Comparison of ENCODE assay signal across 8 mouse cellular contexts in genomic region chr7:90128631-90129200, GRCm38 (mm10). TPM values are rescaled to one million over a fixed set of nuclear protein-coding genes. Genes with fewer than 3 reads are reported as not detected.
DNase-seq lines count a peak whose midpoint lies in the region; ATAC-seq and TF ChIP-seq lines count a peak whose summit lies in the region.

No protein-coding gene starts in this region.

- 0 out of 2 replicates have a peak, but pooled peaks cover 3% of the 10 kb centered on the region for H3K36me3 ChIP-seq in kidney, embryonic 15.5 days
- H3K36me3 ChIP-seq in hindbrain, embryonic 10.5 days, result 0 out of 2 replicates have a peak, but pooled peaks cover 3% of the 10 kb centered on the region
- no peaks in the 10 kb centered on the region for H3K36me3 ChIP-seq in midbrain, embryonic 11.5 days (ENCODE audit: control insufficient read depth, insufficient read depth, low read length)

- H3K27ac ChIP-seq in kidney, embryonic 15.5 days, result peak overlapping the region; percentile 99
- peak overlapping the region; percentile 99 for H3K27ac ChIP-seq in hindbrain, embryonic 10.5 days
- H3K27ac ChIP-seq in midbrain, embryonic 11.5 days (ENCODE audit: low read depth, low read length), result peak overlapping the region; percentile 93; the same call in 1 of the 2 replicates

- no peaks in the 10 kb centered on the region for H3K27me3 ChIP-seq in kidney, embryonic 15.5 days
- H3K27me3 ChIP-seq in hindbrain, embryonic 10.5 days (ENCODE audit: insufficient read depth, poor library complexity, severe bottlenecking), result no peaks in the 10 kb centered on the region
- H3K27me3 ChIP-seq in midbrain, embryonic 11.5 days (ENCODE audit: control insufficient read depth, insufficient read depth, low read length), result no peaks in the 10 kb centered on the region

- peaks cover 13% of the 10 kb centered on the region for H3K4me1 ChIP-seq in kidney, embryonic 15.5 days
- H3K4me1 ChIP-seq in hindbrain, embryonic 10.5 days (replicated peaks), result peaks cover 21% of the 10 kb centered on the region
- peaks cover 13% of the 10 kb centered on the region for H3K4me1 ChIP-seq in midbrain, embryonic 11.5 days (ENCODE audit: control insufficient read depth, insufficient read depth, low read length)

- no peak for ATAC-seq in kidney, embryonic 15.5 days (replicated peaks; ENCODE audit: low FRiP score)
- no peak for ATAC-seq in midbrain, embryonic 11.5 days (ENCODE audit: low FRiP score)

- H3K9ac ChIP-seq in kidney, embryonic 15.5 days, result no peak overlapping the region
- H3K9ac ChIP-seq in midbrain, embryonic 11.5 days (ENCODE audit: low read length), result peak overlapping the region; percentile 86; the same call in 1 of the 2 replicates

- WGBS in kidney, embryonic 15.5 days, result 73% methylated on average over 8 of the region's 8 CpGs
- WGBS in hindbrain, embryonic 10.5 days, result 85% methylated on average over 8 of the region's 8 CpGs
- WGBS in midbrain, embryonic 11.5 days, result 87% methylated on average over 8 of the region's 8 CpGs

- no peak for TF ChIP-seq POLR2A in brain, embryonic 14.5 days (IDR thresholded peaks at IDR 0.05; ENCODE audit: borderline replicate concordance, extremely low read depth, insufficient read depth, insufficient read length, poor library complexity, severe bottlenecking)

- peak overlapping the region; percentile 71 for H3K4me2 ChIP-seq in kidney, embryonic 15.5 days
- H3K4me2 ChIP-seq in midbrain, embryonic 11.5 days, result peak overlapping the region; percentile 65

- H3K9me3 ChIP-seq in kidney, embryonic 15.5 days (replicated peaks), result no peaks in the 10 kb centered on the region
- no peaks in the 10 kb centered on the region for H3K9me3 ChIP-seq in hindbrain, embryonic 10.5 days
- no peaks in the 10 kb centered on the region for H3K9me3 ChIP-seq in midbrain, embryonic 11.5 days (ENCODE audit: control insufficient read depth, low read length)

- H3K4me3 ChIP-seq in kidney, embryonic 15.5 days (replicated peaks), result peak overlapping the region; percentile 88
- H3K4me3 ChIP-seq in hindbrain, embryonic 10.5 days, result peak overlapping the region; percentile 94
- H3K4me3 ChIP-seq in midbrain, embryonic 11.5 days (ENCODE audit: low read depth, low read length), result peak overlapping the region; percentile 94

- no peak for TF ChIP-seq CTCF in brain, embryonic 14.5 days (IDR thresholded peaks at IDR 0.05; ENCODE audit: borderline replicate concordance, extremely low read depth, insufficient read depth, insufficient read length)

- no peak for DNase-seq in kidney, postnatal 36 days
- peak; percentile 49 for DNase-seq in brain, embryonic 14.5 days (ENCODE audit: low read depth)
- DNase-seq in hindbrain, embryonic 10.5 days (ENCODE audit: low spot score), result no peak
- DNase-seq in midbrain, embryonic 11.5 days (ENCODE audit: low spot score, missing footprints), result peak; percentile 89
- no peak for DNase-seq in spleen, adult 12 weeks (ENCODE audit: low spot score)
- DNase-seq in gastrocnemius, postnatal 10 days, result no peak
- DNase-seq in urinary bladder, postnatal 14 days (ENCODE audit: low spot score), result no peak

RNA-seq across cellular contexts. Expression of gene Picalm, which starts 1.3 kb away (rescaled TPM):
- 39.1 and 39.9 TPM in 2 replicates for polyA plus RNA-seq in kidney, embryonic 15.5 days (2015; fragmentation: Nextera tagmentation; extraction: Ambion mirVana)
- polyA plus RNA-seq in brain, embryonic 14.5 days (2012; rRNA removed), result 182 and 193 TPM in 2 replicates
- polyA plus RNA-seq in hindbrain, embryonic 10.5 days (2016; fragmentation: Nextera tagmentation; extraction: Ambion mirVana), result 26.3 and 28.8 TPM in 2 replicates
- 34.5 and 35.7 TPM in 2 replicates for polyA plus RNA-seq in midbrain, embryonic 11.5 days (2014; fragmentation: Nextera tagmentation; extraction: Ambion mirVana)
- 100 to 1,000 TPM; 152 to 168 TPM for total RNA-seq in gastrocnemius, postnatal 10 days (2021)

Comparison
In these comparisons a context has a peak if more than half of its experiments do, and no peak if none do; other contexts are left out.
1. DNase-seq: peak in brain, embryonic 14.5 days (single experiment) and midbrain, embryonic 11.5 days (single experiment); none in kidney, postnatal 36 days (0 of 2), hindbrain, embryonic 10.5 days (single experiment), spleen, adult 12 weeks (single experiment), gastrocnemius, postnatal 10 days (single experiment) and urinary bladder, postnatal 14 days (single experiment).
2. Peak in every context shown above with its lines, with median percentiles within 50 percentile points of each other: H3K27ac ChIP-seq and H3K4me3 ChIP-seq.